Mouse (Mus musculus) G1E (cell line): ENCODE measurements at regions not wholly inside any gene's neighbourhood (a gene's known extent, or its start where the extent isn't known, plus 50 kb on each side); places are given as distances from the start of the nearest gene placed in this dataset.
"Not testable (repeated sequence)": the region's sequence is repeated elsewhere in the genome, so short reads cannot be mapped to it uniquely, and the experiment has no call there.

Experiments used
- ATAC-seq: 2 replicates; pipeline ENCODE4 v1.8.0; 2016; ENCODE audit warnings: mild to moderate bottlenecking; ENCODE audit not compliant: insufficient number of reproducible peaks, poor library complexity, low FRiP score, severe bottlenecking; ENCODE audit errors: extremely low read depth
- DNase-seq: peaks from one replicate; pipeline ENCODE4 v3.0.0; 2012; ENCODE audit warnings: low spot score
- H3K27me3 ChIP-seq: 2 replicates; pipeline ENCODE4 v1.6.1; 2012; ENCODE audit warnings: mild to moderate bottlenecking, low read length, inconsistent platforms; ENCODE audit not compliant: insufficient read depth
- H3K36me3 ChIP-seq: replicated peaks from 2 replicates; pipeline ENCODE3; 2012; ENCODE audit warnings: mild to moderate bottlenecking, inconsistent platforms
- H3K4me1 ChIP-seq: 2 replicates; pipeline ENCODE4 v1.6.1; 2012; ENCODE audit warnings: low read depth, low read length, inconsistent platforms, mixed read lengths; ENCODE audit not compliant: insufficient read depth
- H3K4me3 ChIP-seq: 2 replicates; pipeline ENCODE4 v1.5.1; 2012; ENCODE audit warnings: low read depth, mild to moderate bottlenecking, inconsistent platforms, low read length, moderate library complexity, mixed read lengths
- H3K9me3 ChIP-seq: replicated peaks from 2 replicates; pipeline ENCODE4 v1.6.1; 2012; ENCODE audit warnings: inconsistent platforms
- CTCF ChIP-seq: IDR thresholded peaks from 2 replicates; pipeline ENCODE4 v1.5.1; 2012; ENCODE audit warnings: low read depth, low read length, inconsistent platforms, mixed read lengths
- GATA1 ChIP-seq: IDR thresholded peaks from 2 replicates; pipeline ENCODE4 v1.6.1; 2012; ENCODE audit warnings: borderline replicate concordance, low read length, inconsistent platforms, mixed read lengths
- GATA2 ChIP-seq: IDR thresholded peaks from 2 replicates; pipeline ENCODE4 v1.6.1; 2012; ENCODE audit warnings: low read depth, low read length, inconsistent platforms, borderline replicate concordance
- POLR2AphosphoS5 ChIP-seq: IDR thresholded peaks from 2 replicates; pipeline ENCODE4 v1.6.1; 2012; ENCODE audit warnings: low read depth, low read length, inconsistent platforms; ENCODE audit not compliant: insufficient replicate concordance
- TAL1 ChIP-seq: conservative IDR thresholded peaks from 2 replicates; pipeline ENCODE4 v1.6.1; 2012; ENCODE audit warnings: low read depth, low read length, inconsistent platforms, mixed read lengths

GRCm38 (mm10) chr1:41897768-41898330 is 797.7 kb upstream of the Pou3f3 start:
- Histone ChIP-seq H3K36me3 (no peaks in the 10 kb centered on the region), H3K4me3 (no peak overlapping the region), H3K4me1 (no peaks in the 10 kb centered on the region), H3K27me3 (no peaks in the 10 kb centered on the region), H3K9me3 (peaks cover 14% of the 10 kb centered on the region)
- ATAC-seq (no peak), DNase-seq (no peak)
- no peak for TF ChIP-seq GATA1

- TF ChIP-seq POLR2AphosphoS5 (no peak), GATA1 (no peak), CTCF (no peak), TAL1 (no peak), GATA2 (no peak)
- H3K9me3 ChIP-seq, result peaks cover 9% of the 10 kb centered on the region
- no peak for DNase-seq
- no peaks in the 10 kb centered on the region for H3K36me3 ChIP-seq
- no peaks in the 10 kb centered on the region for H3K4me1 ChIP-seq
- ATAC-seq, result no peak
- no peaks in the 10 kb centered on the region for H3K27me3 ChIP-seq
- no peak overlapping the region for H3K4me3 ChIP-seq
These were observed 795.2 kb upstream of the Pou3f3 start for GRCm38 (mm10) chr1:41900370-41900769.

GRCm38 (mm10) chr1:41905971-41906370 is 789.6 kb upstream of the Pou3f3 start:
- DNase-seq (no peak), ATAC-seq (no peak)
- no peaks in the 10 kb centered on the region for H3K27me3 ChIP-seq
- H3K4me1 ChIP-seq, result no peaks in the 10 kb centered on the region
- no peaks in the 10 kb centered on the region for H3K36me3 ChIP-seq
- no peak overlapping the region for H3K4me3 ChIP-seq
- TF ChIP-seq GATA1, result no peak
- TF ChIP-seq CTCF, result no peak
- TF ChIP-seq POLR2AphosphoS5, result no peak
- TF ChIP-seq TAL1, result no peak
- TF ChIP-seq GATA2, result no peak
- H3K9me3 ChIP-seq, result peaks cover 9% of the 10 kb centered on the region

- peaks cover 16% of the 10 kb centered on the region for H3K9me3 ChIP-seq
- H3K27me3 ChIP-seq, result no peaks in the 10 kb centered on the region
- H3K4me1 ChIP-seq, result no peaks in the 10 kb centered on the region
- TF ChIP-seq CTCF, result no peak
- no peak for TF ChIP-seq POLR2AphosphoS5
- TF ChIP-seq GATA1, result no peak
- no peak for TF ChIP-seq TAL1
- no peak for TF ChIP-seq GATA2
- no peak overlapping the region for H3K4me3 ChIP-seq
- DNase-seq (no peak), ATAC-seq (no peak)
- no peaks in the 10 kb centered on the region for H3K36me3 ChIP-seq
These were observed 787.4 kb upstream of the Pou3f3 start for GRCm38 (mm10) chr1:41908001-41908807.

GRCm38 (mm10) chr1:41908808-41909110 is 786.8 kb upstream of the Pou3f3 start:
- Histone ChIP-seq H3K9me3 (peaks cover 16% of the 10 kb centered on the region), H3K36me3 (no peaks in the 10 kb centered on the region), H3K4me1 (no peaks in the 10 kb centered on the region), H3K4me3 (no peak overlapping the region), H3K27me3 (no peaks in the 10 kb centered on the region)
- ATAC-seq (no peak), DNase-seq (no peak)
- TF ChIP-seq TAL1 (no peak), GATA1 (no peak), CTCF (no peak), POLR2AphosphoS5 (no peak), GATA2 (no peak)

- TF ChIP-seq CTCF (no peak), TAL1 (no peak), GATA1 (no peak), GATA2 (no peak), POLR2AphosphoS5 (no peak)
- Histone ChIP-seq H3K4me3 (no peak overlapping the region), H3K9me3 (peaks cover 18% of the 10 kb centered on the region), H3K27me3 (no peaks in the 10 kb centered on the region), H3K36me3 (no peaks in the 10 kb centered on the region), H3K4me1 (no peaks in the 10 kb centered on the region)
- no peak for ATAC-seq
- DNase-seq, result no peak
These were observed 785.8 kb upstream of the Pou3f3 start for GRCm38 (mm10) chr1:41909799-41910198.

- Histone ChIP-seq H3K4me1 (no peaks in the 10 kb centered on the region), H3K27me3 (no peaks in the 10 kb centered on the region), H3K4me3 (no peak overlapping the region), H3K9me3 (peaks cover 12% of the 10 kb centered on the region), H3K36me3 (no peaks in the 10 kb centered on the region)
- DNase-seq (no peak), ATAC-seq (no peak)
- TF ChIP-seq GATA2, result no peak
- TF ChIP-seq CTCF, result no peak
- TF ChIP-seq POLR2AphosphoS5, result no peak
- TF ChIP-seq GATA1, result no peak
- no peak for TF ChIP-seq TAL1
These were observed 778.7 kb upstream of the Pou3f3 start for GRCm38 (mm10) chr1:41916730-41917347.

- H3K36me3 ChIP-seq, ATAC-seq, H3K27me3 ChIP-seq, H3K4me1 ChIP-seq, DNase-seq, H3K4me3 ChIP-seq, H3K9me3 ChIP-seq: not testable (repeated sequence)
These were observed 777.8 kb upstream of the Pou3f3 start for GRCm38 (mm10) chr1:41917807-41918206.
